Mouse (Mus musculus) T-cell, adult 2 months (primary cell): ENCODE measurements around the gene Gm1993.
"Not testable (repeated sequence)": the region's sequence is repeated elsewhere in the genome, so short reads cannot be mapped to it uniquely, and the experiment has no call there.

ENCODE experiments used
- DNase-seq: peaks from one replicate; pipeline ENCODE4 v3.0.0; 2022; ENCODE audit warnings: low spot score

Gm1993 gene

GRCm38 (mm10) chrX:25570352-25570751 lies at the start of gene Gm1993:
Gm1993 (minus strand) TSS chrX:25570452.
- not testable (repeated sequence) for DNase-seq
